Mouse (Mus musculus): ENCODE results near the gene Rgs2. TPM values are rescaled to one million over a fixed set of nuclear protein-coding genes. Genes with fewer than 3 reads are reported as not detected.

Rgs2 gene
- polyA plus RNA-seq (2015; fragmentation: Nextera tagmentation; extraction: Ambion mirVana): 117 and 153 TPM in 2 replicates

DNA sequence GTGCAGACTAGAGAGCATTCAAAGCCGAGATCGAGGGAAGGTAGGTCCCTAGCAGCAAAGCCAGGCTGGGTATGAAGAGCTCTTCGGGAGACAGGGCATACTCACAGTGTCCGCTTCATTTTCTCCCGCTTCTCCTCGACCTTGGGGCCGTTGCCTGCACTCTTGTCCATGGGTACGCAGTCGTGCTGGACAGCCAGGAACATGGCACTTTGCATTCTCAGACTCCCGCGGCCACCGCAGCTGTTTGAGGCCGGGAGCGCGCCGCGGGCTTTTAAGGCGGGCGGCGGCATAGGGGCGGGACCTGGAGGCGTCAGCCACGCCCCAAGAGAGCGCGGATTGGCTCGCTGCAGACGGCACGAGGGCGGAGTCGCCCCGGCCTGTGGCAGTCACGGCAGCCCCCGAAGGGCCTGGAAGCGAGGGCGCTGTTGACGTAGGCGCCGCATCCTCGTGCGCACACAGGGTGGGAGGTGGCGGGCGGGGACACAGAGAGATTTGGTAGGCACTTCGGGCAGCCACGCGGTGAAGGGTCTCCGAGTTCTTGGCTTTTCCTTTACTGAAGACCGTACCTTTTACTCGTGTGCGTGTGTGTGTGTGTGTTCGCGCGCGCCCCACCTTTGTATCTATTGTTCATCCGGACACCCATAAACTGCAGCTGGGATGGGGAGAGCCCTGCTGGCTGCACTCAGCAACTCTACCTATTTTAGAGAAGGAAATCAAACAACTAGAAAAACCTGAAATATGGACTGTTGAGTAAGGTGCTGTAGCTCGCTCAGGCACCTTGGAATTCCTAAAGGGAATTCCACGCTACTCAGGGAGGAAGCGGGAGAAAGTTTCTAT, at the start of gene Rgs2:
Gene Rgs2, minus strand, starts transcription at position 258 of the 837 bp plus-strand sequence.

Other genes starting within 250 kb of the Rgs2 start
- gene Trove2, start 227.1 kb downstream of the Rgs2 start, polyA plus RNA-seq (2015; fragmentation: Nextera tagmentation; extraction: Ambion mirVana): 6.7 and 7.8 TPM in 2 replicates
- gene Uchl5, start 226.9 kb downstream of the Rgs2 start, polyA plus RNA-seq (2015; fragmentation: Nextera tagmentation; extraction: Ambion mirVana): 46.1 and 46.8 TPM in 2 replicates
- gene Rgs13, start 173.2 kb upstream of the Rgs2 start, polyA plus RNA-seq (2015; fragmentation: Nextera tagmentation; extraction: Ambion mirVana): 0.23 and 0.33 TPM in 2 replicates
- gene Rgs1, start 245.1 kb upstream of the Rgs2 start, polyA plus RNA-seq (2015; fragmentation: Nextera tagmentation; extraction: Ambion mirVana): 2.7 and 9.1 TPM in 2 replicates